20 mouse cellular contexts compared by ENCODE assay signal in the genomic region with DNA sequence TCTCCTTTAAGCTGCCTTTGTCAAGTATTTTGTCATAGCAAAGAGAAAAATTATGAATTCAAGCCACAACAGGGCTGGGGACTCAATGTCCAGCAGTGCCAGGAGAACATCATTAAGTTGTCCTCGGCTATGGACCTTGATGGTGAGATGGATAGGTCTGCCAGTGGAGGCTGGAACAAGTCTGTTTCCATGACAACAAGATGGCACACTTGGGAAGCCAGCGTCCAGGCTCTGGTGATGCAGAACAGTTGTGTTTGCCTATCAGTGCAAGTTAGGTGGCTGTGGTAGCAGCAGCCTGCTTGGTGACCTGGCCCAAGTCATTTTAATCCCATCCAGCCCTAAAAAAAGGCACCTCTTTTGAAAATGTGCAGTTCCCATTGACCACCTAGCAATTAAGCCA. TPM values are rescaled to one million over a fixed set of nuclear protein-coding genes. Genes with fewer than 3 reads are reported as not detected.
DNase-seq lines count a peak whose midpoint lies in the region; ATAC-seq and TF ChIP-seq lines count a peak whose summit lies in the region.
"Had no signal": no experiment of that assay in that cellular context is flagged by ENCODE, and none has a peak within 500 bp of the region (broad histone marks: within the 10 kb centered on the region; RNA-seq: fewer than 3 reads in every experiment).

No protein-coding gene starts in this region.

- H3K27ac ChIP-seq in forebrain, embryonic 14.5 days (ENCODE audit: low read depth, low read length): no peak overlapping the region
- no peak overlapping the region for H3K27ac ChIP-seq in forebrain, embryonic 10.5 days
- no peak overlapping the region for H3K27ac ChIP-seq in hindbrain, postnatal 0 days
- H3K27ac ChIP-seq in hindbrain, embryonic 11.5 days (ENCODE audit: low read depth, low read length): no peak overlapping the region
- 0 out of 2 replicates have a peak overlapping the region, but pooled peaks have one; percentile 32 for H3K27ac ChIP-seq in midbrain, postnatal 0 days (ENCODE audit: low read depth, low read length)
- H3K27ac ChIP-seq in midbrain, embryonic 10.5 days (replicated peaks): no peak overlapping the region
- H3K27ac ChIP-seq: embryonic facial prominence, embryonic 13.5 days; forebrain, embryonic 13.5 days; heart, embryonic 10.5 days; intestine, embryonic 15.5 days had no signal

- no peaks in the 10 kb centered on the region for H3K27me3 ChIP-seq in forebrain, embryonic 14.5 days (replicated peaks; ENCODE audit: control insufficient read depth, insufficient read depth, low read length)
- no peaks in the 10 kb centered on the region for H3K27me3 ChIP-seq in forebrain, embryonic 10.5 days (ENCODE audit: poor library complexity, severe bottlenecking)
- no peaks in the 10 kb centered on the region for H3K27me3 ChIP-seq in hindbrain, postnatal 0 days (ENCODE audit: insufficient read depth, low read length)
- no peaks in the 10 kb centered on the region for H3K27me3 ChIP-seq in hindbrain, embryonic 11.5 days (ENCODE audit: control insufficient read depth, insufficient read depth, low read length)
- no peaks in the 10 kb centered on the region for H3K27me3 ChIP-seq in midbrain, postnatal 0 days (ENCODE audit: insufficient read depth, low read length)
- H3K27me3 ChIP-seq in midbrain, embryonic 10.5 days (ENCODE audit: low read depth, poor library complexity, severe bottlenecking): no peaks in the 10 kb centered on the region
- H3K27me3 ChIP-seq: embryonic facial prominence, embryonic 13.5 days; forebrain, embryonic 13.5 days; intestine, embryonic 15.5 days; Patski had no signal

- WGBS in forebrain, embryonic 14.5 days: 50% methylated on average over 2 of the region's 2 CpGs
- WGBS in forebrain, embryonic 10.5 days: 81% methylated on average over 2 of the region's 2 CpGs
- WGBS in hindbrain, postnatal 0 days: 16% methylated on average over 2 of the region's 2 CpGs
- WGBS in hindbrain, embryonic 11.5 days: 62% methylated on average over 2 of the region's 2 CpGs
- 19% methylated on average over 2 of the region's 2 CpGs for WGBS in midbrain, postnatal 0 days
- 69% methylated on average over 2 of the region's 2 CpGs for WGBS in midbrain, embryonic 10.5 days

- H3K4me2 ChIP-seq in forebrain, embryonic 14.5 days (ENCODE audit: low read length): no peak overlapping the region
- H3K4me2 ChIP-seq in hindbrain, postnatal 0 days (ENCODE audit: low read depth, low read length): no peak overlapping the region
- no peak overlapping the region for H3K4me2 ChIP-seq in hindbrain, embryonic 11.5 days (replicated peaks; ENCODE audit: low read depth, low read length)
- H3K4me2 ChIP-seq in midbrain, postnatal 0 days (ENCODE audit: low read depth, low read length, poor library complexity, severe bottlenecking): no peak overlapping the region
- H3K4me2 ChIP-seq: embryonic facial prominence, embryonic 13.5 days; forebrain, embryonic 13.5 days; intestine, embryonic 15.5 days had no signal

- H3K4me3 ChIP-seq in forebrain, embryonic 14.5 days (ENCODE audit: low read depth, low read length): no peak overlapping the region
- no peak overlapping the region for H3K4me3 ChIP-seq in forebrain, embryonic 10.5 days
- no peak overlapping the region for H3K4me3 ChIP-seq in hindbrain, postnatal 0 days (ENCODE audit: low read length)
- no peak overlapping the region for H3K4me3 ChIP-seq in hindbrain, embryonic 11.5 days (ENCODE audit: low read depth, low read length)
- H3K4me3 ChIP-seq in midbrain, postnatal 0 days (ENCODE audit: low read depth, low read length): no peak overlapping the region
- no peak overlapping the region for H3K4me3 ChIP-seq in midbrain, embryonic 10.5 days
- H3K4me3 ChIP-seq: embryonic facial prominence, embryonic 13.5 days; forebrain, embryonic 13.5 days; heart, embryonic 10.5 days; intestine, embryonic 15.5 days had no signal

- ATAC-seq in forebrain, embryonic 14.5 days: no peak
- ATAC-seq in hindbrain, postnatal 0 days: peak; percentile 59; the same call in 1 of the 2 replicates
- no peak for ATAC-seq in hindbrain, embryonic 11.5 days (ENCODE audit: low FRiP score)
- no peak for ATAC-seq in midbrain, postnatal 0 days (ENCODE audit: low FRiP score)
- ATAC-seq: activated CD4-positive, CD25-positive, alpha-beta regulatory T cell, adult 4 months; forebrain, embryonic 13.5 days; intestine, embryonic 15.5 days; Patski had no signal

- DNase-seq in forebrain, embryonic 14.5 days (ENCODE audit: low spot score): peak; percentile 44
- no peak for DNase-seq in forebrain, embryonic 10.5 days (ENCODE audit: extremely low spot score, low spot score)
- peak; percentile 56 for DNase-seq in hindbrain, postnatal 0 days (ENCODE audit: low spot score)
- no peak for DNase-seq in hindbrain, embryonic 11.5 days (ENCODE audit: low spot score)
- DNase-seq in midbrain, postnatal 0 days (ENCODE audit: low spot score): peak; percentile 69
- no peak for DNase-seq in midbrain, embryonic 10.5 days (ENCODE audit: low spot score)
- no peak for DNase-seq in thymus, postnatal 14 days
- DNase-seq: cerebellum, adult 11-12 months; cerebellum, adult 9-11 months; cerebellum, postnatal 36 days; gastrocnemius, postnatal 10 days; heart, adult 18-20 months; heart, postnatal 10 days; heart, postnatal 4 days had no signal

- H3K36me3 ChIP-seq in forebrain, embryonic 14.5 days (ENCODE audit: control insufficient read depth, insufficient read depth, low read length): no peaks in the 10 kb centered on the region
- no peaks in the 10 kb centered on the region for H3K36me3 ChIP-seq in forebrain, embryonic 10.5 days (replicated peaks)
- 0 out of 2 replicates have a peak, but pooled peaks cover 16% of the 10 kb centered on the region for H3K36me3 ChIP-seq in hindbrain, postnatal 0 days (ENCODE audit: insufficient read depth, low read length)
- no peaks in the 10 kb centered on the region for H3K36me3 ChIP-seq in hindbrain, embryonic 11.5 days (ENCODE audit: control insufficient read depth, insufficient read depth, low read length)
- peaks cover 33% of the 10 kb centered on the region for H3K36me3 ChIP-seq in midbrain, postnatal 0 days (ENCODE audit: insufficient read depth, low read length)
- H3K36me3 ChIP-seq in midbrain, embryonic 10.5 days: no peaks in the 10 kb centered on the region
- H3K36me3 ChIP-seq: intestine, embryonic 15.5 days had no signal

- no peaks in the 10 kb centered on the region for H3K9me3 ChIP-seq in forebrain, embryonic 14.5 days (replicated peaks; ENCODE audit: control insufficient read depth, low read length)
- no peaks in the 10 kb centered on the region for H3K9me3 ChIP-seq in forebrain, embryonic 10.5 days
- H3K9me3 ChIP-seq in hindbrain, postnatal 0 days (ENCODE audit: low read length): no peaks in the 10 kb centered on the region
- no peaks in the 10 kb centered on the region for H3K9me3 ChIP-seq in hindbrain, embryonic 11.5 days (ENCODE audit: control insufficient read depth, low read length)
- H3K9me3 ChIP-seq in midbrain, postnatal 0 days (ENCODE audit: low read length): no peaks in the 10 kb centered on the region
- no peaks in the 10 kb centered on the region for H3K9me3 ChIP-seq in midbrain, embryonic 10.5 days (replicated peaks)
- H3K9me3 ChIP-seq: embryonic facial prominence, embryonic 13.5 days; forebrain, embryonic 13.5 days; heart, embryonic 10.5 days; intestine, embryonic 15.5 days had no signal

- H3K9ac ChIP-seq in forebrain, embryonic 14.5 days (ENCODE audit: low read length): no peak overlapping the region
- H3K9ac ChIP-seq in hindbrain, postnatal 0 days (replicated peaks; ENCODE audit: low read length): no peak overlapping the region
- H3K9ac ChIP-seq in hindbrain, embryonic 11.5 days (ENCODE audit: low read depth, low read length): no peak overlapping the region
- H3K9ac ChIP-seq in midbrain, postnatal 0 days (replicated peaks; ENCODE audit: low read length, poor library complexity, severe bottlenecking): no peak overlapping the region
- H3K9ac ChIP-seq: embryonic facial prominence, embryonic 13.5 days; forebrain, embryonic 13.5 days; intestine, embryonic 15.5 days had no signal

- no peak for TF ChIP-seq CTCF in hindbrain, postnatal 0 days (IDR thresholded peaks at IDR 0.05; ENCODE audit: low read depth)
- no peak for TF ChIP-seq CTCF in midbrain, postnatal 0 days (IDR thresholded peaks at IDR 0.05)

- H3K4me1 ChIP-seq in forebrain, embryonic 14.5 days (ENCODE audit: control insufficient read depth, insufficient read depth, low read length): no peaks in the 10 kb centered on the region; the same call in 1 of the 2 replicates
- peaks cover 13% of the 10 kb centered on the region; the same call in 1 of the 2 replicates for H3K4me1 ChIP-seq in forebrain, embryonic 10.5 days
- H3K4me1 ChIP-seq in hindbrain, postnatal 0 days (ENCODE audit: insufficient read depth, low read length): no peaks in the 10 kb centered on the region
- no peaks in the 10 kb centered on the region for H3K4me1 ChIP-seq in hindbrain, embryonic 11.5 days (replicated peaks; ENCODE audit: control insufficient read depth, insufficient read depth, low read length)
- H3K4me1 ChIP-seq in midbrain, postnatal 0 days (ENCODE audit: insufficient read depth, low read length): no peaks in the 10 kb centered on the region
- H3K4me1 ChIP-seq in midbrain, embryonic 10.5 days: 0 out of 2 replicates have a peak, but pooled peaks cover 7% of the 10 kb centered on the region
- H3K4me1 ChIP-seq: intestine, embryonic 15.5 days had no signal

RNA-seq across cellular contexts. Expression of a gene that starts 50.0 kb away (rescaled TPM):
- polyA plus RNA-seq in forebrain, embryonic 14.5 days (2014; fragmentation: Nextera tagmentation; extraction: Ambion mirVana): 14.5 and 15.6 TPM in 2 replicates
- polyA plus RNA-seq in forebrain, embryonic 10.5 days (2016; fragmentation: Nextera tagmentation; extraction: Ambion mirVana): 12.3 and 14.3 TPM in 2 replicates
- total RNA-seq in hindbrain, postnatal 0 days (2014; rRNA removed): 49.0 and 54.4 TPM in 2 replicates
- 41.9 and 47.5 TPM in 2 replicates for polyA plus RNA-seq in hindbrain, postnatal 0 days (2015; fragmentation: Nextera tagmentation; extraction: Ambion mirVana)
- 10.9 and 12.4 TPM in 2 replicates for polyA plus RNA-seq in hindbrain, embryonic 11.5 days (2014; fragmentation: Nextera tagmentation; extraction: Ambion mirVana)
- total RNA-seq in midbrain, postnatal 0 days (2014; rRNA removed): 64.0 and 67.7 TPM in 2 replicates
- 53.8 and 54.5 TPM in 2 replicates for polyA plus RNA-seq in midbrain, postnatal 0 days (2015; fragmentation: Nextera tagmentation; extraction: Ambion mirVana)
- 4.8 and 6.8 TPM in 2 replicates for polyA plus RNA-seq in midbrain, embryonic 10.5 days (2016; fragmentation: Nextera tagmentation; extraction: Ambion mirVana)
- polyA plus RNA-seq: activated CD4-positive, CD25-positive, alpha-beta regulatory T cell, adult 4 months had no signal

Comparison
In these comparisons a context has a peak if more than half of its experiments do, and no peak if none do; other contexts are left out.
1. DNase-seq: peak in forebrain, embryonic 14.5 days (single experiment), hindbrain, postnatal 0 days (single experiment) and midbrain, postnatal 0 days (single experiment); none in forebrain, embryonic 10.5 days (single experiment), hindbrain, embryonic 11.5 days (single experiment), midbrain, embryonic 10.5 days (single experiment) and thymus, postnatal 14 days (single experiment).